Mouse (Mus musculus) embryonic facial prominence, embryonic 11.5 days (tissue): ENCODE data around the gene Adcy2. TPM values are rescaled to one million over a fixed set of nuclear protein-coding genes. Genes with fewer than 3 reads are reported as not detected.

Experiments
- ATAC-seq: fragments of 200-750 bp; cut with Nextera tagmentation; replicated peaks from 2 replicates; pipeline ENCODE4 v1.8.0; 2017; ENCODE audit warnings: low read depth; ENCODE audit not compliant: insufficient number of reproducible peaks, low FRiP score, low TSS enrichment
- DNase-seq: peaks from one replicate; pipeline ENCODE4 v3.0.0-alpha.2; 2015; ENCODE audit warnings: low spot score
- H3K27ac ChIP-seq: fragments of 300-500 bp; sonication (generic); replicated peaks from 2 replicates; pipeline ENCODE4 v1.5.1; 2014; ENCODE audit warnings: mild to moderate bottlenecking, low read depth, low read length, control low read depth
- H3K27me3 ChIP-seq: fragments of 300-500 bp; sonication (generic); 2 replicates; pipeline ENCODE4 v1.6.1; 2014; ENCODE audit warnings: mild to moderate bottlenecking, low read length, moderate library complexity, mixed read lengths; ENCODE audit not compliant: control insufficient read depth, insufficient read depth
- H3K36me3 ChIP-seq: fragments of 300-500 bp; sonication (generic); replicated peaks from 2 replicates; pipeline ENCODE4 v1.6.1; 2014; ENCODE audit warnings: low read depth, mild to moderate bottlenecking, low read length, moderate library complexity, mixed read lengths; ENCODE audit not compliant: control insufficient read depth, insufficient read depth
- H3K4me1 ChIP-seq: fragments of 300-500 bp; sonication (generic); 2 replicates; pipeline ENCODE4 v1.6.1; 2014; ENCODE audit warnings: low read length, mixed read lengths; ENCODE audit not compliant: control insufficient read depth, insufficient read depth
- H3K4me2 ChIP-seq: fragments of 300-500 bp; sonication (generic); 2 replicates; pipeline ENCODE4 v1.6.1; 2014; ENCODE audit warnings: low read depth, mild to moderate bottlenecking, control low read depth, low read length, moderate library complexity
- H3K4me3 ChIP-seq: fragments of 300-500 bp; sonication (generic); 2 replicates; pipeline ENCODE4 v1.5.1; 2014; ENCODE audit warnings: low read depth, low read length, control low read depth
- H3K9ac ChIP-seq: fragments of 300-500 bp; sonication (generic); replicated peaks from 2 replicates; pipeline ENCODE4 v1.6.1; 2014; ENCODE audit warnings: mild to moderate bottlenecking, control low read depth, low read length
- H3K9me3 ChIP-seq: fragments of 300-500 bp; sonication (generic); replicated peaks from 2 replicates; pipeline ENCODE4 v1.6.1; 2016; ENCODE audit warnings: mild to moderate bottlenecking, low read length, inconsistent platforms, mixed read lengths; ENCODE audit not compliant: control insufficient read depth
- WGBS: fragments of 180-500 bp; shearing (Covaris S2); extraction: QIAGEN DNeasy Blood & Tissue Kit; methylation state at CpG from one replicate; pipeline ENCODE4 v1.1.7; 2014; 5-methylcytosine and 5-hydroxymethylcytosine counted together
- polyA plus RNA-seq: library from polyadenylated mRNA; unstranded; fragments of >200 nt; fragmentation: Nextera tagmentation; extraction: Ambion mirVana; gene quantifications from 2 replicates; pipeline ENCODE4 v1.2.1, GENCODE M21; 2014

Adcy2 gene
- polyA plus RNA-seq, 1 experiment from 2014 or later, result 2.1 TPM

DNA sequence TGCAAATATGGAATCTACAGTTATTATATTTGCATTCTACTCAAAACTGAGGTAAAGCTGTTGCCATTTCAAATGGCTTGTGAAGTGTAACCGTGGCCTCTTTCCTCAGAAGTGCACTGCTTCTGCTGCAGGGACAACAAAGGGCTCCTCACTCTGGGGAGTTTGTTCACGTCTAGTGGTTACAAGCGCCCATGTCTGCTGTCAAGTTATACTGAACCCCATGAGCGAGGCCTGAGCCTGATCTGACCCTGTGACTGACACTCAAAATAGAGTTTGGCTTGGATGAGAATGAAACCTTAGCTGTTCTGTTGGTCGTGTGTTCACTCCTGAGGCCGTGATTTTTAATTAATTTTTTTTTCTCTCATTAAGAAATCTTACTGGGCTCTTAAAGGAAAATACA is 38.8 kb downstream of the Adcy2 start:
- H3K36me3 ChIP-seq, result no peaks in the 10 kb centered on the region
- H3K4me1 ChIP-seq, result no peaks in the 10 kb centered on the region
- no peak overlapping the region for H3K4me3 ChIP-seq
- no peaks in the 10 kb centered on the region for H3K9me3 ChIP-seq
- DNase-seq (no peak), ATAC-seq (no peak)
- H3K27ac ChIP-seq, result no peak overlapping the region
- no peaks in the 10 kb centered on the region for H3K27me3 ChIP-seq
- 77% methylated on average over 6 of the region's 6 CpGs for WGBS
- no peak overlapping the region for H3K4me2 ChIP-seq
- no peak overlapping the region for H3K9ac ChIP-seq

GRCm38 (mm10) chr13:68959406-68959805 is 39.9 kb downstream of the Adcy2 start:
- Histone ChIP-seq H3K4me3 (no peak overlapping the region), H3K36me3 (no peaks in the 10 kb centered on the region), H3K27ac (no peak overlapping the region), H3K27me3 (no peaks in the 10 kb centered on the region), H3K9me3 (no peaks in the 10 kb centered on the region), H3K4me2 (no peak overlapping the region), H3K4me1 (no peaks in the 10 kb centered on the region), H3K9ac (no peak overlapping the region)
- 86% methylated on average over 4 of the region's 4 CpGs for WGBS
- DNase-seq (no peak), ATAC-seq (no peak)

DNA sequence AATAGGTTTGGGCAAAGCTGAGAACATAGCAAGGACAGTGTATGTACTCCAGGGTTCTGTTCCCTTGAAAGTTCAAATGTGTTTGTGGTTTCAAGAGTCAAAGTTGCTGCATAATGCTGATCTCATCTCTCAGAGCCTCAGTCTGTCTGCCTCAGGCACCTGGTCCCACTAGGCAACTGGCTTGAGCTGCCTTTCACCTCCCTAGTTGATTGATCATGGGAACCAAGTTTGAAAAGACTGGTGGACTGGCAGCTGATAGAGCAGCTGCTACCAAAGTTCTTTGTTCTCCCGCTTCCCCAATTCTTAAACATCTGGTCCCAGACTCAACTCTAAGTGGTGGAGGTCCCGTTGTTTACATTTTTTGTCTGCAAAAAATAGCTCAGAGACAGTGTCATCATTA is 56.6 kb downstream of the Adcy2 start:
- Histone ChIP-seq H3K4me1 (no peaks in the 10 kb centered on the region), H3K9me3 (no peaks in the 10 kb centered on the region), H3K36me3 (no peaks in the 10 kb centered on the region), H3K9ac (no peak overlapping the region), H3K4me3 (no peak overlapping the region), H3K27me3 (no peaks in the 10 kb centered on the region), H3K27ac (no peak overlapping the region), H3K4me2 (no peak overlapping the region)
- no peak for DNase-seq
- 75% methylated on average over 2 of the region's 2 CpGs for WGBS
- no peak for ATAC-seq

- H3K36me3 ChIP-seq, result no peaks in the 10 kb centered on the region
- H3K9ac ChIP-seq, result no peak overlapping the region
- H3K4me2 ChIP-seq, result no peak overlapping the region
- H3K27ac ChIP-seq, result no peak overlapping the region
- 92% methylated on average over 1 of the region's 1 CpGs for WGBS
- no peaks in the 10 kb centered on the region for H3K27me3 ChIP-seq
- DNase-seq (no peak), ATAC-seq (no peak)
- no peaks in the 10 kb centered on the region for H3K9me3 ChIP-seq
- no peaks in the 10 kb centered on the region for H3K4me1 ChIP-seq
- H3K4me3 ChIP-seq, result no peak overlapping the region
These were observed 57.9 kb downstream of the Adcy2 start for GRCm38 (mm10) chr13:68941429-68941828.

GRCm38 (mm10) chr13:68932283-68932647 is 67.1 kb downstream of the Adcy2 start:
- no peak overlapping the region for H3K4me2 ChIP-seq
- H3K9ac ChIP-seq, result no peak overlapping the region
- 46% methylated on average over 1 of the region's 1 CpGs for WGBS
- H3K9me3 ChIP-seq, result no peaks in the 10 kb centered on the region
- no peaks in the 10 kb centered on the region for H3K36me3 ChIP-seq
- no peak overlapping the region for H3K27ac ChIP-seq
- no peaks in the 10 kb centered on the region for H3K4me1 ChIP-seq
- DNase-seq (no peak), ATAC-seq (no peak)
- H3K4me3 ChIP-seq, result no peak overlapping the region
- H3K27me3 ChIP-seq, result no peaks in the 10 kb centered on the region

GRCm38 (mm10) chr13:68931602-68932282 is 67.6 kb downstream of the Adcy2 start:
- H3K9ac ChIP-seq, result no peak overlapping the region
- ATAC-seq (no peak), DNase-seq (no peak)
- no peaks in the 10 kb centered on the region for H3K9me3 ChIP-seq
- no peak overlapping the region for H3K4me2 ChIP-seq
- WGBS, result 88% methylated on average over 7 of the region's 8 CpGs
- no peaks in the 10 kb centered on the region for H3K4me1 ChIP-seq
- H3K27ac ChIP-seq, result no peak overlapping the region
- no peaks in the 10 kb centered on the region for H3K27me3 ChIP-seq
- H3K36me3 ChIP-seq, result no peaks in the 10 kb centered on the region
- H3K4me3 ChIP-seq, result no peak overlapping the region

- 75% methylated on average over 6 of the region's 6 CpGs for WGBS
- no peaks in the 10 kb centered on the region for H3K9me3 ChIP-seq
- H3K9ac ChIP-seq, result no peak overlapping the region
- H3K4me3 ChIP-seq, result no peak overlapping the region
- ATAC-seq (no peak), DNase-seq (no peak)
- no peak overlapping the region for H3K27ac ChIP-seq
- H3K36me3 ChIP-seq, result no peaks in the 10 kb centered on the region
- H3K4me1 ChIP-seq, result no peaks in the 10 kb centered on the region
- no peak overlapping the region for H3K4me2 ChIP-seq
- H3K27me3 ChIP-seq, result no peaks in the 10 kb centered on the region
These were observed 70.9 kb downstream of the Adcy2 start for GRCm38 (mm10) chr13:68928469-68928868.

GRCm38 (mm10) chr13:68913666-68914288 is 85.6 kb downstream of the Adcy2 start:
- H3K4me2 ChIP-seq, result no peak overlapping the region
- H3K4me3 ChIP-seq, result no peak overlapping the region
- no peaks in the 10 kb centered on the region for H3K4me1 ChIP-seq
- H3K27me3 ChIP-seq, result no peaks in the 10 kb centered on the region
- H3K27ac ChIP-seq, result no peak overlapping the region
- H3K9me3 ChIP-seq, result no peaks in the 10 kb centered on the region
- ATAC-seq (no peak), DNase-seq (no peak)
- no peaks in the 10 kb centered on the region for H3K36me3 ChIP-seq
- WGBS, result 89% methylated on average over 11 of the region's 11 CpGs
- H3K9ac ChIP-seq, result no peak overlapping the region
